Mouse (Mus musculus) activated CD4-positive, CD25-positive, alpha-beta regulatory T cell, adult 4 months (primary cell): ENCODE results near the gene Etl4. TPM values are rescaled to one million over a fixed set of nuclear protein-coding genes. Genes with fewer than 3 reads are reported as not detected.

Source experiments
- ATAC-seq: one replicate; pipeline ENCODE4 v1.8.0; 2017
- polyA plus RNA-seq, 2 experiments: library from polyadenylated mRNA; unstranded; fragments of 100-300 nt; shearing (Covaris generic); gene quantifications; one replicate each; pipeline ENCODE4 v1.2.1; 2017

Gene Etl4
- polyA plus RNA-seq, 2 experiments from 2014 or later: not detected

DNA sequence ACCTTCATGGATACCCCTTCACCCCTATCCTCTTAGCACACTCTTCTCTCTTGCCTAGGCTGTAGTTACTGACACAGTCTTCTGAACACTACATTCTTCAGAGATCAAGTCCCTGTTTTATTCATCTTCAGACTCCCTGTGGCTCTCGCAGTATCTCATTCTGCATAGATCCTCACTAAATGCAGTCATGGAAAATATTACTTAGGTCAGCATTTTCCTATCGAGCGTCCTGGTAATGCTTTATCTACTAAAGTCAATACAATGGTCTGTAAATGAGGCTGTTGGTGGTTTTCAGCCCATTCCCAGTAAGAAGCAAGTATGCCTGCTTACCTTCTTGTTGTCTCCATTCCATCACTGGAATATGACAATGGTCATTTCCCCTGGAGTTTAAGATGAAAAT, 811.5 kb downstream of the Etl4 start:
- ATAC-seq: no peak

- ATAC-seq: no peak
Measured at GRCm38 (mm10) chr2:20722165-20722991, 812.8 kb downstream of the Etl4 start.

DNA sequence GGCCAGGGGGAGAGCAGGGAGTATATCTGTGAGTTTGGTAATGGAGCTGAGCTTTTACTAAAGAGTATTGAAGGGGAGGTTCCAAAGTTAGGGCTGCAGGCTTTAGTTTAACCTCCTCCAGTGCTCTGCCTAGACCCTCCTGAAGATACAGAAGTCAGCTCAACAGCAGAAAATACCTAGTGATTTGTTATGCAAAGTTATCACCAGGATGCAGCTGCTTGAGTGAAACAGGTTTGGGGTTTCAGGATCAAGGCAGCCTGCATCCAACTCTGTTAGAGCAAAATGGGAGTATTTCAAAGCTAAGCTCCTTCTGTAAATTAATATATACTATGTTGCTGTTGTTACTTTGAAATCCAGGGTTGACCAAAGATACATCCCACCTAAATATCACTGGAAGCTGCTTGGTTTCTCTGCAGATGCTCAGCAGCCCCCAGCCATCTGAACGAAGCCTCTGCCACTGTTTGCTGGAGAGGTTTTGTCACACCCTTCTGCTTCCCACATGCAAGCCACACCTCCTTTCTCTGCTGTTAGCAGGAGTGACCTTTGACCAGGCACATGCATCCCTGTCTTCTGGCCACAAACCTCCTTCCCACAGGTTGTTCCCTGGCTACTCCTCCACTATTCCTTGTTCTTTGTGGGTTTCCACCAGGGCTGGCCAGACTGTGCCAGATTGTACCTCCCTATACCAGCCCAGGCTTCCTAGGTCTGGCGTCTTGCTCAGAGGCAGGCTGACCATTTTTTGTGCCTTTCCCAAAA, 814.6 kb downstream of the Etl4 start:
- ATAC-seq: no peak

DNA sequence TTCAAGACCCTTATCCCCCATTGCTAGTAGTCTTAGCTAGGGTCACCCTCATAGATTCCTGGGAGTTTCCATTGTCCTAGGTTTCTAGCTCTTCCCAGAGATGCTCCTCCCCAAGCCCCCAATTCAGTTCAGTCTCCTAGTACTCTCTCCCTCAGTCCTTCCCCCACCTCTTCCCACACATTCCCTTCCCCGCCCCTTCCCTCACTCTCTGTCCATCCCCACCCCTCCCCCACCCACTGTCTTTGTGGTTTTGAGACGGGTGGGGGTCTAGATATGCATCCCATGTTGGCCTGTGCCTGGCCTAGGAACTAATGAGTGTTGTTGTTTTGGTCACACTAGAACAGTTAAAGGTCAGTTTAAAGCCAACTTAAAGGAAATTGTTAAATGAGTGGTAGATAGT, 817.4 kb downstream of the Etl4 start:
- no peak for ATAC-seq

- ATAC-seq: no peak
Measured at GRCm38 (mm10) chr2:20727752-20728438, 818.3 kb downstream of the Etl4 start.

DNA sequence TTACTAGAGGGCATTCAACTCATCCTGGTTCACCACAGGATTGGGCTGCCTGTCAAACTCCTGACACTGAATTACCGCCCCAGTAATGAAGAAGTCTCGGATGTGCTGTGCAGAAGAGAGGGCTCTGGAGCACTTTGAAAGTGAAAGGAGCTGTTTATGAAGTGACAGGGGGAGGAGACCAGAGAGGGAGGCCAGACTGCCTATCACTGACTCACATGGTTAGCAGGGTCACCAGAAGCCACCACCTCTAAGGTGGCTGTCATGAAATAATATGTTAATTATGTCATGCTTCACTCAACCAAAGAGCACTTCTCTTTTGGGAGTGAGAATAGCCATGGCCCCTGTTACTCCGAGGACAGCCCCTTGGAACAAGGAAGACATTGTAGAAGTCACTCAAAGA, 825.9 kb downstream of the Etl4 start:
- ATAC-seq: no peak

GRCm38 (mm10) chr2:20736324-20737015, 826.9 kb downstream of the Etl4 start:
- ATAC-seq: no peak

GRCm38 (mm10) chr2:20737112-20737808, 827.7 kb downstream of the Etl4 start:
- ATAC-seq: no peak

- ATAC-seq: no peak
Measured at GRCm38 (mm10) chr2:20737837-20738236, 828.3 kb downstream of the Etl4 start.

GRCm38 (mm10) chr2:20747723-20748122, 838.1 kb downstream of the Etl4 start:
- no peak for ATAC-seq

DNA sequence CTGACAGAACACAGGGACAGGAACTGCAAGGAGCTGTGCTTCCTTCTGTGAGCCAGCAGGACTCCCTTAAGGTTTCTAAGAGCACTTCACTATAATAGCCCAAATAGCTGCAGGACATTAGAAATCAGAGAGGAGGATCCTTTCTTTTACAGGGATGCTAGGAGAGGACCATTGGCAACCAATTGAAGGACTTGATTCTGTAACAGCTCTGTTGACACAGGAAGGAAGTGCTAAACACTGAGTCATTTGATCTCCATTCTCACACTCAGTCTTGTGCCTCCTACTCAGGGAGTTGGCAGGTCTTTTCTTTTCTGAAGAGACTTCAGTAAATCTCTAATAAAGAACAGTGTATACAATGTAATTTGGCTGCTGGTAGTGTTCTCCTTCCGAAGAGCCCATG, 838.9 kb downstream of the Etl4 start:
- ATAC-seq: no peak

DNA sequence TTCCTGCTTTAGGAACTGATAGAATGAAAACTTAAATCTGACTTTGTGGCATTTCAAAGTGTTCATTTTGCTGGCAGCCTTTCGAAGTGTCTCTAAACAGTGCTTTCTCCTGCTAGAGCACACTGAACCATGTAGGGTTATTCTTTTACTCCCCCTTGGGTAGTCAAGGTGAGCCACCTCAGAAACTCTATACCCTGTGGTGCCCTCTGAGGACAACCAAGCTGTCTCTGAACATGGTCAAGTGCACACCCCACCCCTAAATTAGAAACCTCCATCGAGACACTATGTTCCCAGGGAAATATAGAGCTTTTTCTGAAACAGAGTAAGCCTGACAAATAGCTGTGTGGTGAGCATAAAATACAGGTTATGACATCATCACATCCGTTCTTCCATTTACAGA, 840.1 kb downstream of the Etl4 start:
- no peak for ATAC-seq

DNA sequence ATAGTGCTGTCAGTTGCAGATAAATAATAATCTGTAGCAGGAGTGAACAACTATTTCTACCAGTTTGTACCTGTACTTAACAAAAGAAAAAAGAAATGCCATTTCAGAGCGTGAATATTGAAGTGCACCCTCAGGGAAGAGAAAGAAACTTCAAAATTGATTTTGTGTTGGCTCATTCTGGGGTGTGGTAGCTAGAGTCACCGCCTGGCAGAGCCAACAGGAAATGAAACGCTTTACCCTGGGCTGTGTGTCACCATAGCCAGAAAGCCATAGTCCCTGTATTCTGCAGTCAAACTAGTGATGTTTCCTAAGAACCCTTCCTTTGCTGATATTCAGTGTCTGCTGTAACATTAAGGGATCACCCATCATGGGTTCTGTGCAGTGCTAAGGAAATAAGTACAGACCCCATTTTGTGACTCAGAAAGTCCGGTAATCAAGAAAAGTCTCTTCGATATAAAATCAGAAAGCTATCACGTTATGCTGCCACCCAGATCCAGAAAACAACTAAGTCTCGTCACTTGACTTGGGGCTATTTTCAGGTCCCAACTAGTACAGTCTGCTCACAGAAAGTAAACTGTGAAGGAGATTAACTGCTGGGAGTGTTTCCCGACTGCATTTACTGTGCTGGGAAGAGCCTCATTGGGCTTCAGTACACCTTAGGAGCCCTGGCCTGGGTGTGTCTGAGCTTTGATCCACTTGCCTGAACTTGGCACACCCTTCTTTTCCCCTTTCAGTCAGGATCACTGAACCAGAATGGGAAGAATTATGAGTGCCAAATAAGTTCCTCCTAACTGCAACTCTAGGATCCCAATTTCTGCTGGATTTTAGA, 843.9 kb downstream of the Etl4 start:
- no peak for ATAC-seq

DNA sequence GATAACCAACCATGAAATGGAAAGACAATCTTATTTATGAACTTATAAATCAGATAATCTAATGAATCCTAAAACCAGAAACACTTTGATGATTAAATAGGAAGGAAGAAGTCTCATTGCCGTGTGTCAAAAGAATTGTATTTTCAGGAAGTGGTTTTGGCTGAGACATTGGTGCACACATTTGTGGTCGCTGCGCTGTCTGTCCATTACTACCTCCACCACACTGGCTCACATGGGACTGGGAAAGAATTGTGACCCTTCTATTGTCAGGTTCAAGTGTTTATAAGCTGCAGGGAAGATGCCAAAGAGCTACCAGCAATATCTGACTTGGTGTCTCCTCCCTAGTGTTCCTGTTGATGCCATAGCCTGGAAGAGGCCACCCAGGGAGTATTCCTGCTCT, 847.4 kb downstream of the Etl4 start:
- ATAC-seq: no peak

GRCm38 (mm10) chr2:20759045-20759662, 849.6 kb downstream of the Etl4 start:
- ATAC-seq: no peak

GRCm38 (mm10) chr2:20761320-20761719, 851.7 kb downstream of the Etl4 start:
- no peak for ATAC-seq

DNA sequence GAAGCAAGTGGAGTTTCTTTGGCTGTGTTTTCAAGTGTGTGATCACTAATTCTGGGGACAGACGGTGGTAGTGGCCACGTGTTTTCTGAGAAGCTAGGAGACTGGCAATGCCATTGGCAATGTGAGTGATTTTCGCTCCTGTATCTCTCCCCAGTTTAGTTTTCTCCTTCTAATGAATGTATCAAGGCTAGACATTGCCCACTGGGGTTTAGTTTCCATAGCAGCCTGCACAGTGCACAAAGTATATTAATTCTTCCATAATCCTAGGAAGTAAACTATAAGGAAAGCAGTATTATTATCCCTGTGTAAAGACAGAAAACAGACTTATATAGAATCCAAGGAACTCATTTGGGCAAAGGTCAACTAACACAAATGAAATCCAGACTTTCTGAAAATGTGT, 852.2 kb downstream of the Etl4 start:
- no peak for ATAC-seq

DNA sequence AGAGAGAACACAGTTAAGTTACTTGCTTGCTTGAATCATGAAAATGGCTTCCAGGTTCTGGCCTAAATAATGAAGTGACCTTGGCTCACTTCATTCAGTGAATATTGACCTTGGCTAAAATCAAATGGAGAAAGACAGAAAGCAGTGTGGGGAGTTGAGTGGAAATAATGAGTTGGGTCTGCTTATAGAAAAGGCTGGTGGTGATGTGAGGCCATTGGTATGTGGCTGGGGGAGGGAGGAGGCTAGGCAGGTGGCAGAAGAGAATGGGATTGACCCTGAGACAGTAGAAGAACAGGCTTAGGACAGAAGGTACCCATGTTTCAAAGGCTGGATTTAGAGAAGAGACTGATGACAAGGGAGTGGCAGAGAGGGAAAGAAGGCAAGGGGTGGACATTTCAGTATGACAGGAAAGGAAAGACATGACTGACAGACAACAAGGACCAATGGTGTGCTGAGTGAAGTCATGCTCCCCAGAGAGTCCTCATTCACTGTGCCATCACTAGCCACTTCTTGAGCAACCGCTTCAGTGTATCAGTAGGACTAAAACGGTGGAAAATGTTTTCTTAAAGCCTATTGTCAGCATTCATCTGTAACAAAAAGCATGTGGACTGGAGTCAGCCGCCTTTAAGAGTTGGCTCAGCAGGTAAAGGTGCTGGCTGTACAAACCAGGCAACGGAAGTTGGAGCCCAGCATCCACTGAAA, 854.1 kb downstream of the Etl4 start:
- ATAC-seq: no peak

- no peak for ATAC-seq
Measured at GRCm38 (mm10) chr2:20764566-20765090, 855.0 kb downstream of the Etl4 start.

DNA sequence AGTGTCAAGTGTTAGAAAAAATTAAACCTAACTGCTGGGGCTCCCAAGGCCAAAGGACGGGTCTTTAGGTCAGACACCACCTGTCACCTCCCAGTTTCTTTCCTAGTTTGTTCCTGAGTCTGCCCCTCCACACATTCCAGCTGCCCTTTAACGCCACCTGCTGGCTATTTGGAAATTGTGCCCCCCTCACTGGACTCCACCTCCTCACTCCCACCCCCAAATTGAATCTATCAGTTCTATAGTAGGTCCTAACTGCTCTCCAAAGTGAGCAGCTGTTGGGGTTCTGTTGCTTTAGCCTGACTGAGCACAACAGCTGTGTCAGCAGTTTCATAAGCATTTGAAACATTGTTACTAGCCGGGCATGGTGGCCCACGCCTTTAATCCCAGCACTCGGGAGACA, 859.1 kb downstream of the Etl4 start:
- no peak for ATAC-seq
